Mouse (Mus musculus): ENCODE results near the gene Gm47841.
A peak's percentile ranks its signal among the peaks of the same experiment; 100 is the strongest.

The Gm47841 gene

GRCm38 (mm10) chr15:101074067-101074466, 26.9 kb upstream of the Gm47841 start:
- DNase-seq = peak; percentile 37

GRCm38 (mm10) chr15:101072736-101073135, 25.5 kb upstream of the Gm47841 start:
- DNase-seq = no peak

- DNase-seq = peak; percentile 73
Observed at GRCm38 (mm10) chr15:101070762-101071161, 23.6 kb upstream of the Gm47841 start.

GRCm38 (mm10) chr15:101069641-101070190, 22.5 kb upstream of the Gm47841 start:
- DNase-seq = peak; percentile 87

- DNase-seq = peak; percentile 52
Observed at GRCm38 (mm10) chr15:101068671-101069070, 21.5 kb upstream of the Gm47841 start.

- DNase-seq = no peak
Observed at GRCm38 (mm10) chr15:101068029-101068428, 20.8 kb upstream of the Gm47841 start.

GRCm38 (mm10) chr15:101066920-101067696, 19.9 kb upstream of the Gm47841 start:
- peak; percentile 73 for DNase-seq

- no peak for DNase-seq
Observed at GRCm38 (mm10) chr15:101066364-101066847, 19.2 kb upstream of the Gm47841 start.

GRCm38 (mm10) chr15:101065069-101065468, 17.9 kb upstream of the Gm47841 start:
- no peak for DNase-seq

GRCm38 (mm10) chr15:101060280-101060852, 13.2 kb upstream of the Gm47841 start:
- no peak for DNase-seq

- no peak for DNase-seq
Observed at GRCm38 (mm10) chr15:101059570-101060279, 12.5 kb upstream of the Gm47841 start.

- DNase-seq = peak; percentile 58
Observed at GRCm38 (mm10) chr15:101056225-101056624, 9.0 kb upstream of the Gm47841 start.

- DNase-seq = no peak
Observed at GRCm38 (mm10) chr15:101054541-101054940, 7.3 kb upstream of the Gm47841 start.

- no peak for DNase-seq
Observed at GRCm38 (mm10) chr15:101053832-101054459, 6.7 kb upstream of the Gm47841 start.

GRCm38 (mm10) chr15:101052560-101053501, 5.6 kb upstream of the Gm47841 start:
- DNase-seq = no peak

- no peak for DNase-seq
Observed at GRCm38 (mm10) chr15:101051869-101052268, 4.7 kb upstream of the Gm47841 start.

GRCm38 (mm10) chr15:101048338-101048896, 1.2 kb upstream of the Gm47841 start:
- DNase-seq = no peak

GRCm38 (mm10) chr15:101046527-101047193, 537 bp downstream of the Gm47841 start:
- no peak for DNase-seq

GRCm38 (mm10) chr15:101046039-101046526, 1.1 kb downstream of the Gm47841 start:
- no peak for DNase-seq

GRCm38 (mm10) chr15:101044531-101044930, 2.7 kb downstream of the Gm47841 start:
- no peak for DNase-seq

- DNase-seq = peak; percentile 37
Observed at GRCm38 (mm10) chr15:101042613-101043012, 4.6 kb downstream of the Gm47841 start.
